Comparison of ENCODE assay signal across 23 mouse cellular contexts in the genomic region with DNA sequence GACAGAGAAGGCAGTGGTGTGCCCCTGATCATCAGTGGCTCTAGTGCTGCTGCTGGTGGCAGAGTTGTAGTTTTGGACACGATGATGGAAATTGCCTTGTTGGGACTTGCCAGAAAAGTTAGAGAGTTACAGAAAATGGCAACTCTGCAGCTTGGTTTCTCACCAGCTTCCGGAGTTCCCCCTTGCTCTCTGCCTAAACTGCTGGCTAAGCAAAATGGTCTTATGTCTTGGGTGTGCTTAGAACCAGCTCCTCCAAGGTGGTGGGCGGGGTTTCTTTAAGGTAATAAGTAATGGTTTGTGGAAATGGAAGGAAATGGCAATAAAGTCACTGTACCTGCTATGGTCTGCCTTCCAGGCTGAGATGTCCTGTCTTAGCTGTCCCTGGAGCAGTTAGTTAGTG. TPM values are rescaled to one million over a fixed set of nuclear protein-coding genes. Genes with fewer than 3 reads are reported as not detected.
DNase-seq lines count a peak whose midpoint lies in the region; ATAC-seq and TF ChIP-seq lines count a peak whose summit lies in the region.
"Had no signal": no experiment of that assay in that cellular context is flagged by ENCODE, and none has a peak within 500 bp of the region (broad histone marks: within the 10 kb centered on the region; RNA-seq: fewer than 3 reads in every experiment).

No protein-coding gene starts in this region.

- no peak overlapping the region for H3K27ac ChIP-seq in heart, adult 2 months
- H3K27ac ChIP-seq in ES-E14 (ENCODE audit: insufficient read depth, low read depth, low read length, poor library complexity, severe bottlenecking): no peak overlapping the region
- H3K27ac ChIP-seq: embryonic facial prominence, embryonic 13.5 days; forebrain, embryonic 12.5 days; heart, embryonic 10.5 days; hindbrain, embryonic 13.5 days; hindbrain, postnatal 0 days had no signal

- H3K9me3 ChIP-seq in ES-E14 (ENCODE audit: control insufficient read depth, insufficient read depth, low read depth, low read length): no peaks in the 10 kb centered on the region
- H3K9me3 ChIP-seq: embryonic facial prominence, embryonic 13.5 days; forebrain, embryonic 12.5 days; heart, embryonic 10.5 days; hindbrain, embryonic 13.5 days had no signal

- no peak overlapping the region for H3K9ac ChIP-seq in heart, adult 2 months (ENCODE audit: low read depth, low read length)
- no peak overlapping the region for H3K9ac ChIP-seq in ES-E14 (ENCODE audit: insufficient read depth, low read depth, low read length, poor library complexity, severe bottlenecking)
- H3K9ac ChIP-seq: embryonic facial prominence, embryonic 13.5 days; forebrain, embryonic 12.5 days; hindbrain, embryonic 13.5 days had no signal

- intact Hi-C loops in heart, adult 2 months (cut with DNase I): no loop called here

- peak; percentile 65 for ATAC-seq in inflammation-experienced regulatory T-cells, adult 6 months
- ATAC-seq: forebrain, embryonic 16.5 days; hindbrain, postnatal 0 days; intestine, postnatal 0 days; Patski had no signal

- no peaks in the 10 kb centered on the region for H3K27me3 ChIP-seq in heart, adult 2 months (ENCODE audit: control insufficient read depth, insufficient read depth, low read length)
- H3K27me3 ChIP-seq: embryonic facial prominence, embryonic 13.5 days; forebrain, embryonic 12.5 days; hindbrain, embryonic 13.5 days; Patski had no signal

- in situ Hi-C loops in ES-E14 (cut with MboI; ENCODE audit: low sequenced_read_pairs in 2 of 2, unreplicated experiment in 2 of 2): no loop called here

- 92% methylated on average over 3 of the region's 3 CpGs for WGBS in heart, adult 2 months

- TF ChIP-seq POLR2A in heart, adult 2 months (IDR thresholded peaks at IDR 0.05; ENCODE audit: insufficient read depth, low read depth, low read length): no peak

- peaks cover 15% of the 10 kb centered on the region for H3K4me1 ChIP-seq in heart, adult 2 months (ENCODE audit: control insufficient read depth, insufficient read depth, low read length)
- peaks cover 0 to 7% of the 10 kb centered on the region in 2 experiments; a peak in 1 of 4 replicates for H3K4me1 ChIP-seq in ES-E14 (ENCODE audit: control insufficient read depth in 2 of 2, insufficient read depth in 2 of 2, low read length in 2 of 2, poor library complexity in 1 of 2)

- no peak overlapping the region for H3K4me3 ChIP-seq in heart, adult 2 months
- no peak overlapping the region for H3K4me3 ChIP-seq in ES-E14 (ENCODE audit: insufficient read depth in 1 of 2, low read depth in 1 of 2, low read length in 2 of 2, poor library complexity in 1 of 2, severe bottlenecking in 1 of 2)
- H3K4me3 ChIP-seq: embryonic facial prominence, embryonic 13.5 days; forebrain, embryonic 12.5 days; heart, embryonic 10.5 days; hindbrain, embryonic 13.5 days had no signal

- peaks cover 13% of the 10 kb centered on the region for H3K79me2 ChIP-seq in heart, adult 2 months (replicated peaks; ENCODE audit: control insufficient read depth, insufficient read depth, low read length)

- H3K36me3 ChIP-seq in heart, adult 2 months (ENCODE audit: control insufficient read depth, insufficient read depth, low read length): peaks cover 3% of the 10 kb centered on the region; the same call in 1 of the 2 replicates
- H3K36me3 ChIP-seq in ES-E14 (ENCODE audit: control insufficient read depth, insufficient read depth, low read length, poor library complexity, severe bottlenecking): no peaks in the 10 kb centered on the region
- H3K36me3 ChIP-seq: embryonic facial prominence, embryonic 13.5 days; forebrain, embryonic 12.5 days; heart, embryonic 10.5 days; hindbrain, embryonic 13.5 days had no signal

- peak; percentile 81 for DNase-seq in heart, adult 11 months
- DNase-seq in heart, adult 2 months: no peak
- peak; percentile 53 for DNase-seq in CD4-positive helper T cell, adult 2 months (ENCODE audit: low read depth, low spot score)
- DNase-seq in ES-E14 (ENCODE audit: low read depth, low spot score): no peak
- no peak for DNase-seq in cerebellum, adult 9-10 months
- no peak for DNase-seq in embryo, embryonic 10.5 days (ENCODE audit: low spot score)
- DNase-seq: adrenal gland, adult 2 months; adrenal gland, postnatal 25 days; B cell, adult 2 months; cerebellum, adult 2 months; cerebellum, postnatal 14 days; gastrocnemius, postnatal 25 days; heart, postnatal 10 days; heart, postnatal 4 days had no signal

- TF ChIP-seq CTCF in heart, adult 2 months (IDR thresholded peaks at IDR 0.05): no peak

- no peak for TF ChIP-seq EP300 in heart, adult 2 months (IDR thresholded peaks at IDR 0.05; ENCODE audit: insufficient read depth, low read depth, low read length)

TF ChIP-seq in ES-E14, 5 proteins besides CTCF, POLR2A, EP300 and RAD21:
- TF ChIP-seq HCFC1 (IDR thresholded peaks at IDR 0.05; ENCODE audit: borderline replicate concordance, insufficient read depth, low read length) (no peak), MAFK (IDR thresholded peaks at IDR 0.05; ENCODE audit: insufficient read depth, low read depth, low read length) (peak; percentile 96)
TF ChIP-seq in ES-E14: peak in this region for 1.

RNA-seq across cellular contexts. Expression of a gene that starts 33.6 kb away (rescaled TPM):
- total RNA-seq in heart, adult 2 months (2021): 10 to 100 TPM; 11.9 to 15.3 TPM
- polyA plus RNA-seq in heart, adult 2 months (2012; rRNA removed): 11.7 and 12.9 TPM in 2 replicates
- total RNA-seq in ES-E14 (2012; rRNA removed): 20.3 and 23.2 TPM in 2 replicates
- 10 to 100 TPM; 14.9 to 24.1 (median 18.7) TPM for polyA plus RNA-seq in inflammation-experienced regulatory T-cells, adult 6 months (2017; shearing (Covaris generic))

Comparison
In these comparisons a context has a peak if more than half of its experiments do, and no peak if none do; other contexts are left out.
1. DNase-seq: peak in heart, adult 11 months (single experiment) and CD4-positive helper T cell, adult 2 months (single experiment); none in heart, adult 2 months (0 of 2), ES-E14 (single experiment), cerebellum, adult 9-10 months (single experiment) and embryo, embryonic 10.5 days (single experiment).